Comparison of ENCODE assay signal across 8 mouse cellular contexts in genomic region chrX:136707446-136708167, GRCm38 (mm10). TPM values are rescaled to one million over a fixed set of nuclear protein-coding genes. Genes with fewer than 3 reads are reported as not detected.
A peak's percentile ranks its signal among the peaks of the same experiment; 100 is the strongest.
DNase-seq lines count a peak whose midpoint lies in the region; ATAC-seq lines count a peak whose summit lies in the region.

TSS of gene Tceal1 (plus strand) at chrX:136707982.

- DNase-seq in heart, adult 18-20 months = peak; percentile 65 to 73
- peak; percentile 37 to 66 for DNase-seq in kidney, adult 8-10 months
- DNase-seq in splenic B cell, adult 2 months (ENCODE audit: low read depth, low spot score) = peak; percentile 10

- H3K27me3 ChIP-seq in erythroblast, embryonic 14.5 days (ENCODE audit: control insufficient read depth) = peaks cover 14% of the 10 kb centered on the region
- no peaks in the 10 kb centered on the region for H3K27me3 ChIP-seq in embryonic facial prominence, embryonic 12.5 days
- H3K27me3 ChIP-seq in limb, embryonic 12.5 days = peaks cover 15% of the 10 kb centered on the region; the same call in 1 of the 2 replicates
- no peaks in the 10 kb centered on the region for H3K27me3 ChIP-seq in midbrain, embryonic 12.5 days
- H3K27me3 ChIP-seq in splenic B cell, adult 2 months (ENCODE audit: control insufficient read depth, insufficient read depth, low read length, poor library complexity, severe bottlenecking) = no peaks in the 10 kb centered on the region

- H3K4me1 ChIP-seq in erythroblast, embryonic 14.5 days (ENCODE audit: control insufficient read depth) = no peaks in the 10 kb centered on the region
- H3K4me1 ChIP-seq in embryonic facial prominence, embryonic 12.5 days = no peaks in the 10 kb centered on the region
- no peaks in the 10 kb centered on the region for H3K4me1 ChIP-seq in limb, embryonic 12.5 days (replicated peaks)
- H3K4me1 ChIP-seq in midbrain, embryonic 12.5 days = no peaks in the 10 kb centered on the region

- H3K9ac ChIP-seq in embryonic facial prominence, embryonic 12.5 days = peak within 1 kb of the TSS; percentile 61
- peak within 1 kb of the TSS; percentile 66 for H3K9ac ChIP-seq in limb, embryonic 12.5 days (replicated peaks)
- H3K9ac ChIP-seq in midbrain, embryonic 12.5 days (replicated peaks) = peak within 1 kb of the TSS; percentile 73

- ATAC-seq in erythroblast, adult 5-6 weeks (replicated peaks; ENCODE audit: low FRiP score, poor library complexity, severe bottlenecking) = no peak
- ATAC-seq in embryonic facial prominence, embryonic 12.5 days (ENCODE audit: insufficient number of reproducible peaks, insufficient read depth, low FRiP score, low TSS enrichment) = peak; percentile 81; the same call in 1 of the 2 replicates
- ATAC-seq in limb, embryonic 12.5 days (ENCODE audit: insufficient number of reproducible peaks, insufficient read depth, low FRiP score, low TSS enrichment, low read depth) = peak; percentile 90
- peak; percentile 93 for ATAC-seq in midbrain, embryonic 12.5 days (ENCODE audit: low FRiP score, low read depth)

- H3K4me3 ChIP-seq in erythroblast, embryonic 14.5 days (replicated peaks) = peak within 1 kb of the TSS; percentile 53
- H3K4me3 ChIP-seq in embryonic facial prominence, embryonic 12.5 days = peak within 1 kb of the TSS; percentile 48
- peak within 1 kb of the TSS; percentile 49 for H3K4me3 ChIP-seq in limb, embryonic 12.5 days (replicated peaks)
- H3K4me3 ChIP-seq in midbrain, embryonic 12.5 days = peak within 1 kb of the TSS; percentile 51

- peak within 1 kb of the TSS; percentile 52 for H3K4me2 ChIP-seq in embryonic facial prominence, embryonic 12.5 days (replicated peaks)
- H3K4me2 ChIP-seq in limb, embryonic 12.5 days = peak within 1 kb of the TSS; percentile 57
- H3K4me2 ChIP-seq in midbrain, embryonic 12.5 days (replicated peaks) = peak within 1 kb of the TSS; percentile 57

- H3K27ac ChIP-seq in embryonic facial prominence, embryonic 12.5 days = peak within 1 kb of the TSS; percentile 89
- peak within 1 kb of the TSS; percentile 87 for H3K27ac ChIP-seq in limb, embryonic 12.5 days
- peak within 1 kb of the TSS; percentile 81 for H3K27ac ChIP-seq in midbrain, embryonic 12.5 days (replicated peaks)

- 20% methylated on average over 15 of the region's 15 CpGs for WGBS in embryonic facial prominence, embryonic 12.5 days
- WGBS in limb, embryonic 12.5 days = 23% methylated on average over 15 of the region's 15 CpGs
- WGBS in midbrain, embryonic 12.5 days = 20% methylated on average over 15 of the region's 15 CpGs

- no peaks in the 10 kb centered on the region for H3K36me3 ChIP-seq in erythroblast, embryonic 14.5 days (ENCODE audit: control insufficient read depth)
- H3K36me3 ChIP-seq in embryonic facial prominence, embryonic 12.5 days = no peaks in the 10 kb centered on the region
- H3K36me3 ChIP-seq in limb, embryonic 12.5 days = no peaks in the 10 kb centered on the region
- H3K36me3 ChIP-seq in midbrain, embryonic 12.5 days = no peaks in the 10 kb centered on the region
- H3K36me3 ChIP-seq in splenic B cell, adult 2 months (ENCODE audit: control insufficient read depth, insufficient read depth, low read length, poor library complexity, severe bottlenecking) = no peaks in the 10 kb centered on the region

- no peaks in the 10 kb centered on the region for H3K9me3 ChIP-seq in erythroblast, embryonic 14.5 days (ENCODE audit: control insufficient read depth, low read length)
- H3K9me3 ChIP-seq in embryonic facial prominence, embryonic 12.5 days = no peaks in the 10 kb centered on the region
- H3K9me3 ChIP-seq in limb, embryonic 12.5 days = no peaks in the 10 kb centered on the region
- H3K9me3 ChIP-seq in midbrain, embryonic 12.5 days = no peaks in the 10 kb centered on the region

RNA-seq across cellular contexts. Expression of gene Tceal1, which starts in this region (rescaled TPM):
- polyA plus RNA-seq in erythroblast, embryonic 14.5 days (2012) = not detected in 2 replicates
- not detected in 2 replicates for total RNA-seq in erythroblast, adult 5-6 weeks (2015; ENCODE audit: low replicate concordance)
- total RNA-seq in erythroblast, adult 5-6 weeks (2017; ENCODE audit: low replicate concordance) = 0.28 TPM in 1 of 2 replicates, not detected in the other
- polyA plus RNA-seq in embryonic facial prominence, embryonic 12.5 days (2016; fragmentation: Nextera tagmentation; extraction: Ambion mirVana) = 11.0 and 11.6 TPM in 2 replicates
- total RNA-seq in heart, adult 18-20 months (2021) = 1 to 10 TPM; 4.2 to 4.4 TPM
- 9.9 and 10.2 TPM in 2 replicates for polyA plus RNA-seq in limb, embryonic 12.5 days (2016; fragmentation: Nextera tagmentation; extraction: Ambion mirVana)
- 12.2 and 12.4 TPM in 2 replicates for polyA plus RNA-seq in midbrain, embryonic 12.5 days (2016; fragmentation: Nextera tagmentation; extraction: Ambion mirVana)

Comparison
In these comparisons a context has a peak if more than half of its experiments do, and no peak if none do; other contexts are left out.
1. RNA of gene Tceal1 (total RNA-seq): 4.2 to 4.4 TPM in heart, adult 18-20 months; 0.28 TPM in erythroblast, adult 5-6 weeks; every median in the first group is over 4 times any median in the second.
2. RNA of gene Tceal1 (polyA plus RNA-seq): 12.2 to 12.4 TPM in midbrain, embryonic 12.5 days, 11.0 to 11.6 TPM in embryonic facial prominence, embryonic 12.5 days and 9.9 to 10.2 TPM in limb, embryonic 12.5 days; not detected in erythroblast, embryonic 14.5 days; every median in the first group is over 10 times any median in the second.
3. DNase-seq: peak in every context shown above with its lines; median percentile 69 in heart, adult 18-20 months; 52 in kidney, adult 8-10 months; 10 in splenic B cell, adult 2 months.
4. Peak in every context shown above with its lines, with median percentiles within 50 percentile points of each other: H3K4me3 ChIP-seq, H3K27ac ChIP-seq, H3K4me2 ChIP-seq and H3K9ac ChIP-seq.